Comparison of ENCODE assay signal across 7 mouse cellular contexts in the genomic region with DNA sequence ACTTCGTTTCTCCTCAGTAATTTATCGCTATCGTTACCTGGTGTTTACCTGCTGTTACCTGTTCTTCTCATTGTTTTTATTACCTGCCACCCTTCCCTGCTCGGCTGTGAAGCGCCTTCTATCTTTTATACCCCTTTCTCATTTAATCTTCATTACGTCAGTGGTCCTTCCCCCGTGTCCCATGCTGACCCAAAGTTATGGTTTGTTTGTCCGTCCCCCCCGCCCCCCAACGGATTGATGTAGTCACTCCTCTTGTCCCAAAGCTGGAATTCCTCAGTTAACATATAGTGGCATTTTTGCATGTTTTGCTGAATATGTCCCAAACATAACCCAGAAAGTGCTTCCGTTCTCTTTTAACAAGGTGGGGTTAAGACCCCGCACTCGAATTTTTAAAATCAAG. TPM values are rescaled to one million over a fixed set of nuclear protein-coding genes. Genes with fewer than 3 reads are reported as not detected.
A peak's percentile ranks its signal among the peaks of the same experiment; 100 is the strongest.
DNase-seq lines count a peak whose midpoint lies in the region; ATAC-seq lines count a peak whose summit lies in the region.

No protein-coding gene starts in this region.

- peak; percentile 3; the same call in 1 of the 2 replicates for ATAC-seq in neural tube, embryonic 11.5 days (ENCODE audit: insufficient read depth, low FRiP score, low TSS enrichment)
- ATAC-seq in limb, embryonic 15.5 days (ENCODE audit: insufficient number of reproducible peaks, low FRiP score, low TSS enrichment, low read depth): no peak; the same call in 1 of the 2 replicates
- ATAC-seq in stomach, embryonic 15.5 days (ENCODE audit: insufficient read depth, low FRiP score, low read depth): no peak

- no peaks in the 10 kb centered on the region for H3K9me3 ChIP-seq in neural tube, embryonic 11.5 days (ENCODE audit: control insufficient read depth, low read length)
- H3K9me3 ChIP-seq in erythroblast, embryonic 14.5 days (ENCODE audit: control insufficient read depth, low read length): no peaks in the 10 kb centered on the region
- H3K9me3 ChIP-seq in limb, embryonic 15.5 days: no peaks in the 10 kb centered on the region
- no peaks in the 10 kb centered on the region for H3K9me3 ChIP-seq in stomach, embryonic 15.5 days

- H3K4me3 ChIP-seq in neural tube, embryonic 11.5 days (ENCODE audit: low read depth, low read length): peak overlapping the region; percentile 88
- peak overlapping the region; percentile 99 for H3K4me3 ChIP-seq in erythroblast, embryonic 14.5 days (replicated peaks)
- peak overlapping the region; percentile 75 for H3K4me3 ChIP-seq in limb, embryonic 15.5 days
- peak overlapping the region; percentile 91 for H3K4me3 ChIP-seq in stomach, embryonic 15.5 days (replicated peaks)

- H3K27ac ChIP-seq in neural tube, embryonic 11.5 days (ENCODE audit: low read depth, low read length): no peak overlapping the region
- peak overlapping the region; percentile 81 for H3K27ac ChIP-seq in limb, embryonic 15.5 days
- H3K27ac ChIP-seq in stomach, embryonic 15.5 days: peak overlapping the region; percentile 60; the same call in 1 of the 2 replicates

- peak overlapping the region; percentile 77 for H3K9ac ChIP-seq in neural tube, embryonic 11.5 days (ENCODE audit: low read length)
- H3K9ac ChIP-seq in limb, embryonic 15.5 days: peak overlapping the region; percentile 83
- peak overlapping the region; percentile 80 for H3K9ac ChIP-seq in stomach, embryonic 15.5 days

- H3K4me2 ChIP-seq in neural tube, embryonic 11.5 days (ENCODE audit: low read depth): peak overlapping the region; percentile 67
- H3K4me2 ChIP-seq in limb, embryonic 15.5 days: peak overlapping the region; percentile 72
- H3K4me2 ChIP-seq in stomach, embryonic 15.5 days: peak overlapping the region; percentile 61

- H3K36me3 ChIP-seq in neural tube, embryonic 11.5 days (ENCODE audit: control insufficient read depth, insufficient read depth, low read length): no peaks in the 10 kb centered on the region; the same call in none of the 2 replicates
- H3K36me3 ChIP-seq in erythroblast, embryonic 14.5 days (ENCODE audit: control insufficient read depth): peaks cover 63% of the 10 kb centered on the region
- H3K36me3 ChIP-seq in limb, embryonic 15.5 days: peaks cover 28% of the 10 kb centered on the region
- H3K36me3 ChIP-seq in stomach, embryonic 15.5 days: peaks cover 11% of the 10 kb centered on the region

- peaks cover 4% of the 10 kb centered on the region for H3K4me1 ChIP-seq in neural tube, embryonic 11.5 days (ENCODE audit: control insufficient read depth, insufficient read depth, low read length)
- H3K4me1 ChIP-seq in erythroblast, embryonic 14.5 days (ENCODE audit: control insufficient read depth): peaks cover 32% of the 10 kb centered on the region
- peaks cover 12% of the 10 kb centered on the region for H3K4me1 ChIP-seq in limb, embryonic 15.5 days
- peaks cover 4% of the 10 kb centered on the region; the same call in 1 of the 2 replicates for H3K4me1 ChIP-seq in stomach, embryonic 15.5 days

- DNase-seq in neural tube, embryonic 11.5 days (ENCODE audit: low spot score): no peak
- DNase-seq in neural tube, embryonic 10.5 days (ENCODE audit: extremely low spot score, low spot score): no peak
- DNase-seq in cerebellum, postnatal 36 days: no peak
- no peak for DNase-seq in retina, postnatal 1 day

- 7% methylated on average over 13 of the region's 13 CpGs for WGBS in neural tube, embryonic 11.5 days
- 4% methylated on average over 13 of the region's 13 CpGs for WGBS in limb, embryonic 15.5 days
- WGBS in stomach, embryonic 15.5 days: 2% methylated on average over 13 of the region's 13 CpGs

- no peaks in the 10 kb centered on the region for H3K27me3 ChIP-seq in neural tube, embryonic 11.5 days (ENCODE audit: control insufficient read depth, insufficient read depth, low read length)
- no peaks in the 10 kb centered on the region for H3K27me3 ChIP-seq in erythroblast, embryonic 14.5 days (ENCODE audit: control insufficient read depth)
- no peaks in the 10 kb centered on the region for H3K27me3 ChIP-seq in limb, embryonic 15.5 days
- no peaks in the 10 kb centered on the region for H3K27me3 ChIP-seq in stomach, embryonic 15.5 days (replicated peaks)

RNA-seq across cellular contexts. Expression of a gene that starts 0.7 kb away (rescaled TPM):
- 59.2 and 64.6 TPM in 2 replicates for polyA plus RNA-seq in neural tube, embryonic 11.5 days (2014; fragmentation: Nextera tagmentation; extraction: Ambion mirVana)
- 1.3 and 2.2 TPM in 2 replicates for polyA plus RNA-seq in erythroblast, embryonic 14.5 days (2012)
- 64.8 and 66.3 TPM in 2 replicates for polyA plus RNA-seq in limb, embryonic 15.5 days (2015; fragmentation: Nextera tagmentation; extraction: Ambion mirVana)
- polyA plus RNA-seq in stomach, embryonic 15.5 days (2015; fragmentation: Nextera tagmentation; extraction: Ambion mirVana): 92.8 and 95.7 TPM in 2 replicates

RNA-seq across cellular contexts. Expression of a gene that starts 5.0 kb away (rescaled TPM):
- 233 and 234 TPM in 2 replicates for polyA plus RNA-seq in neural tube, embryonic 11.5 days (2014; fragmentation: Nextera tagmentation; extraction: Ambion mirVana)
- polyA plus RNA-seq in erythroblast, embryonic 14.5 days (2012): 1.4 and 2.5 TPM in 2 replicates
- polyA plus RNA-seq in limb, embryonic 15.5 days (2015; fragmentation: Nextera tagmentation; extraction: Ambion mirVana): 180 and 182 TPM in 2 replicates
- polyA plus RNA-seq in stomach, embryonic 15.5 days (2015; fragmentation: Nextera tagmentation; extraction: Ambion mirVana): 187 and 207 TPM in 2 replicates

RNA-seq across cellular contexts. Expression of a gene that starts 18.0 kb away (rescaled TPM):
- polyA plus RNA-seq in neural tube, embryonic 11.5 days (2014; fragmentation: Nextera tagmentation; extraction: Ambion mirVana): 16.7 and 16.9 TPM in 2 replicates
- polyA plus RNA-seq in erythroblast, embryonic 14.5 days (2012): 0.07 and 0.09 TPM in 2 replicates
- 24.3 and 24.4 TPM in 2 replicates for polyA plus RNA-seq in limb, embryonic 15.5 days (2015; fragmentation: Nextera tagmentation; extraction: Ambion mirVana)
- polyA plus RNA-seq in stomach, embryonic 15.5 days (2015; fragmentation: Nextera tagmentation; extraction: Ambion mirVana): 15.4 and 16.3 TPM in 2 replicates

RNA-seq across cellular contexts. Expression of a gene that starts 18.3 kb away (rescaled TPM):
- 39.3 and 42.8 TPM in 2 replicates for polyA plus RNA-seq in neural tube, embryonic 11.5 days (2014; fragmentation: Nextera tagmentation; extraction: Ambion mirVana)
- polyA plus RNA-seq in erythroblast, embryonic 14.5 days (2012): 0.94 and 1.2 TPM in 2 replicates
- polyA plus RNA-seq in limb, embryonic 15.5 days (2015; fragmentation: Nextera tagmentation; extraction: Ambion mirVana): 64.2 and 65.8 TPM in 2 replicates
- 49.8 and 50.6 TPM in 2 replicates for polyA plus RNA-seq in stomach, embryonic 15.5 days (2015; fragmentation: Nextera tagmentation; extraction: Ambion mirVana)

RNA-seq across cellular contexts. Expression of a gene that starts 31.4 kb away (rescaled TPM):
- polyA plus RNA-seq in neural tube, embryonic 11.5 days (2014; fragmentation: Nextera tagmentation; extraction: Ambion mirVana): 0.32 and 0.41 TPM in 2 replicates
- polyA plus RNA-seq in erythroblast, embryonic 14.5 days (2012): 0.01 TPM in 1 of 2 replicates, not detected in the other
- 1.7 and 2.5 TPM in 2 replicates for polyA plus RNA-seq in limb, embryonic 15.5 days (2015; fragmentation: Nextera tagmentation; extraction: Ambion mirVana)
- polyA plus RNA-seq in stomach, embryonic 15.5 days (2015; fragmentation: Nextera tagmentation; extraction: Ambion mirVana): 1.2 and 2.0 TPM in 2 replicates

Comparison
In these comparisons a context has a peak if more than half of its experiments do, and no peak if none do; other contexts are left out.
1. RNA of a gene that starts 0.7 kb away (polyA plus RNA-seq): 92.8 to 95.7 TPM in stomach, embryonic 15.5 days, 64.8 to 66.3 TPM in limb, embryonic 15.5 days and 59.2 to 64.6 TPM in neural tube, embryonic 11.5 days; 1.3 to 2.2 TPM in erythroblast, embryonic 14.5 days; every median in the first group is over 10 times any median in the second.
2. RNA of a gene that starts 5.0 kb away (polyA plus RNA-seq): 233 to 234 TPM in neural tube, embryonic 11.5 days, 187 to 207 TPM in stomach, embryonic 15.5 days and 180 to 182 TPM in limb, embryonic 15.5 days; 1.4 to 2.5 TPM in erythroblast, embryonic 14.5 days; every median in the first group is over 10 times any median in the second.
3. RNA of a gene that starts 18.0 kb away (polyA plus RNA-seq): 24.3 to 24.4 TPM in limb, embryonic 15.5 days, 16.7 to 16.9 TPM in neural tube, embryonic 11.5 days and 15.4 to 16.3 TPM in stomach, embryonic 15.5 days; 0.07 to 0.09 TPM in erythroblast, embryonic 14.5 days; every median in the first group is over 10 times any median in the second.
4. Peak in every context shown above with its lines, with median percentiles within 50 percentile points of each other: H3K4me2 ChIP-seq, H3K4me3 ChIP-seq and H3K9ac ChIP-seq.